Mouse (Mus musculus) heart, postnatal 0 days (tissue): ENCODE measurements around the gene Cul4b.

ENCODE experiments used
- CTCF ChIP-seq: IDR thresholded peaks from 2 replicates; pipeline ENCODE4 v1.5.1; 2016; ENCODE audit warnings: antibody characterized with exemption, control low read depth, low read depth
- EP300 ChIP-seq: IDR thresholded peaks from 2 replicates; pipeline ENCODE4 v1.6.1; 2016; ENCODE audit warnings: antibody characterized with exemption, low read depth

DNA sequence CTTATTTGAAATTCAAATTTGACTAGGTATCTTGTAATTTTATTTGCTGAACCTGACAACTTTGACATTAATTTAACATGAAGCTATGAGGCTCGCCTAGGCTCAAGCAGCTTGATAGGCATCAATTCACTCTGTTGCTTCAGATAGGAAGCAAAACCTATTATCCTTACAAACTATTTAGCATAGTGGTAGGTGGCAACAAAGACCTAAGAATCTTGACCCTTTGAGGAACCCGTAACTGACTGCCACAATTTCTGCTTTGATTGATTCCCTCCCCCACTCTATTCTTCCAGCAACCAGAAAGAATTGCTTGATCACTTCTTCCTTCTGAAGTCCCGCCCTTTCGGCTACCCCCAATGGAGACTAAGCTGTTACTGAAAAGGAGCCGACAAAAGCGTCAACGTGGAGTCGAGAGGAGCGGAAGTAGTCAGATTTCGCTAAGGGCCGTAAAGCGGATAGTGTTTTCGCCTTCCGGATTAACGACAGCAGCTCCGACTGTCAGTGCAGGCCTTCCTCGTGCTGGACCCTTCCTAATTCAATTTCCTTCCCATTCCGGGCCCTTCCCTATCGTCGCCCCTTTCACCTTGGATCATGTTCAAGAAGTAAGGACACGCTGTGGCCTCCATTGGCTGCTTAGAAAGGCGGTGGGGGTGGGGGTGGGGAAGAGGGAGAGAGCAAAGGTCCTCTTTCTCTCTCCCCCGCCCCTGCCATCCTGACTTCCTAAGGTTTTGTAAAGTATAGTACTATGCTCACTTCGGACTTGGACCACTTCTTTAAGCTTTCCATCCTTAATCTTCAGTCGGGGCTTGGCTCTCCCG lies 24.4 kb upstream of the Cul4b start, which contains the start of gene Mcts1:
- TF ChIP-seq CTCF = no peak
- no peak for TF ChIP-seq EP300
